Mouse (Mus musculus): ENCODE results near the gene Fam71f1. TPM values are rescaled to one million over a fixed set of nuclear protein-coding genes. Genes with fewer than 3 reads are reported as not detected.

The Fam71f1 gene
- polyA plus RNA-seq, 1 experiment from 2014 or later: not detected

GRCm38 (mm10) chr6:29365277-29365676 lies 46.3 kb downstream of the Fam71f1 start:
- H3K4me3 ChIP-seq (replicated peaks): no peak overlapping the region
- H3K36me3 ChIP-seq: peaks cover 70% of the 10 kb centered on the region
- no peak overlapping the region for H3K9ac ChIP-seq (replicated peaks)
- WGBS: 94% methylated on average over 1 of the region's 1 CpGs
- H3K27me3 ChIP-seq: no peaks in the 10 kb centered on the region
- H3K27ac ChIP-seq: no peak overlapping the region
- ATAC-seq (ENCODE audit: insufficient number of reproducible peaks, insufficient read depth, low FRiP score, low TSS enrichment, low read depth): no peak
- no peaks in the 10 kb centered on the region for H3K9me3 ChIP-seq
- H3K4me1 ChIP-seq (replicated peaks): peaks cover 8% of the 10 kb centered on the region
- H3K4me2 ChIP-seq: no peak overlapping the region

- WGBS: 94% methylated on average over 4 of the region's 4 CpGs
- H3K36me3 ChIP-seq: peaks cover 75% of the 10 kb centered on the region
- no peak overlapping the region for H3K9ac ChIP-seq (replicated peaks)
- no peak overlapping the region for H3K4me3 ChIP-seq (replicated peaks)
- H3K4me1 ChIP-seq (replicated peaks): no peaks in the 10 kb centered on the region
- no peaks in the 10 kb centered on the region for H3K9me3 ChIP-seq
- no peak overlapping the region for H3K4me2 ChIP-seq
- ATAC-seq (ENCODE audit: insufficient number of reproducible peaks, insufficient read depth, low FRiP score, low TSS enrichment, low read depth): no peak
- H3K27me3 ChIP-seq: no peaks in the 10 kb centered on the region
- no peak overlapping the region for H3K27ac ChIP-seq
These were observed 58.4 kb downstream of the Fam71f1 start for GRCm38 (mm10) chr6:29377386-29377785.

DNA sequence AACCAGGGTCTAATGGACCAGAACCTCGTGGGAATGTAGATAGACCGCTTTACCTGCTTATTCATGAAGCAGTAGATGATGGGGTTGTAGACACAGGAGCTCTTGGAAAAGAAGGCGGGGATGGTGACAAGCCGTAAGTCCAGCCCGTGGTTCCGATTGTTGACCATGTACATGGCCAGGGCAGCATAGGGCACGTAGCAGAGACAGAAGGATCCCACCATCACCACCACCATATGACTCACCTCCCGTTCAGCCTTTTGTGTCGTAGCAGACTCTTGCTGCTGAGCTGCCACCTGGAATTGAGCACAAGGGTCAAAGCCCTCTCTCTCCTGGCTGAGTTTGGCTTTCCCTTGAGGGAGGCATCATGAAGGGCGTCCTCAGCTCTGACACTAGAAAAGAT lies 59.7 kb downstream of the Fam71f1 start:
- H3K4me3 ChIP-seq (replicated peaks): no peak overlapping the region
- H3K4me2 ChIP-seq: no peak overlapping the region
- no peaks in the 10 kb centered on the region for H3K9me3 ChIP-seq
- 95% methylated on average over 10 of the region's 10 CpGs for WGBS
- H3K27ac ChIP-seq: no peak overlapping the region
- H3K36me3 ChIP-seq: peaks cover 62% of the 10 kb centered on the region
- H3K9ac ChIP-seq (replicated peaks): no peak overlapping the region
- H3K4me1 ChIP-seq (replicated peaks): no peaks in the 10 kb centered on the region
- no peak for ATAC-seq (ENCODE audit: insufficient number of reproducible peaks, insufficient read depth, low FRiP score, low TSS enrichment, low read depth)
- H3K27me3 ChIP-seq: no peaks in the 10 kb centered on the region

- no peak overlapping the region for H3K4me2 ChIP-seq
- peaks cover 49% of the 10 kb centered on the region for H3K36me3 ChIP-seq
These were observed 61.0 kb downstream of the Fam71f1 start for GRCm38 (mm10) chr6:29379954-29380353.

DNA sequence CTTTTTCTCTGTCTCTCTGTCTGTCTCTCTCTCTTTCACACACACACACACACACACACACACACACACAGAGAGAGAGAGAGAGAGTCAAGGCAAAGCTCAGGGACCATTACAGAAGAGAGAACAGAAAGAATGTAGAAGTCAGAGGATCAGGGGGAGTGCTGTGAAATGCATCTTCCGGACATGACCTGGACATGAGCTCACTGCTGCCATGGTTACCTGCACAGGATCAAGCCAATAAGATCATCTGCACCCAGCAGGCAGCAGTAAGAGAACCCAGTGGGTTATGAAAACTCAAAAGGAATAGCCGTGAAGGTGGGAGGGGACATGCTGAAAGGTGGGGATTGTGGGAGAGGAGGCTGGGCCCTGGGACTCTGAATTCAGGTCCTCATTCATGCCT lies 63.5 kb downstream of the Fam71f1 start:
- no peak for ATAC-seq (ENCODE audit: insufficient number of reproducible peaks, insufficient read depth, low FRiP score, low TSS enrichment, low read depth)
- Histone ChIP-seq H3K27me3 (no peaks in the 10 kb centered on the region), H3K27ac (no peak overlapping the region), H3K4me2 (no peak overlapping the region), H3K4me1 (replicated peaks) (peaks cover 14% of the 10 kb centered on the region), H3K4me3 (replicated peaks) (no peak overlapping the region), H3K9ac (replicated peaks) (no peak overlapping the region), H3K9me3 (no peaks in the 10 kb centered on the region), H3K36me3 (peaks cover 24% of the 10 kb centered on the region)
- WGBS: 50% methylated on average over 2 of the region's 2 CpGs

More at GRCm38 (mm10) chr6:29379954-29380353, 61.0 kb downstream of the Fam71f1 start:
- Histone ChIP-seq H3K27me3 (no peaks in the 10 kb centered on the region), H3K4me3 (replicated peaks) (no peak overlapping the region), H3K27ac (no peak overlapping the region), H3K9me3 (no peaks in the 10 kb centered on the region), H3K9ac (replicated peaks) (no peak overlapping the region), H3K4me1 (replicated peaks) (no peaks in the 10 kb centered on the region)
- ATAC-seq (ENCODE audit: insufficient number of reproducible peaks, insufficient read depth, low FRiP score, low TSS enrichment, low read depth): no peak
- WGBS: 94% methylated on average over 6 of the region's 6 CpGs

Other genes starting within 250 kb of the Fam71f1 start
- 54.0 and 59.5 TPM in 2 replicates for gene Rbm28, start 154.1 kb upstream of the Fam71f1 start, polyA plus RNA-seq (2016; fragmentation: Nextera tagmentation; extraction: Ambion mirVana)
- gene Prrt4, start 139.6 kb upstream of the Fam71f1 start, polyA plus RNA-seq (2016; fragmentation: Nextera tagmentation; extraction: Ambion mirVana): 1.1 and 1.6 TPM in 2 replicates
- gene Impdh1, start 102.8 kb upstream of the Fam71f1 start, polyA plus RNA-seq (2016; fragmentation: Nextera tagmentation; extraction: Ambion mirVana): 44.5 and 46.7 TPM in 2 replicates
- 41.5 and 48.4 TPM in 2 replicates for gene Hilpda, start 46.7 kb upstream of the Fam71f1 start, polyA plus RNA-seq (2016; fragmentation: Nextera tagmentation; extraction: Ambion mirVana)
- gene Fam71f2, start 39.5 kb upstream of the Fam71f1 start, polyA plus RNA-seq (2016; fragmentation: Nextera tagmentation; extraction: Ambion mirVana): 0.29 and 0.65 TPM in 2 replicates
- gene Calu, start 28.9 kb downstream of the Fam71f1 start, polyA plus RNA-seq (2016; fragmentation: Nextera tagmentation; extraction: Ambion mirVana): 293 and 320 TPM in 2 replicates
- gene Opn1sw, start 69.3 kb downstream of the Fam71f1 start, polyA plus RNA-seq (2016; fragmentation: Nextera tagmentation; extraction: Ambion mirVana): 0.31 and 1.1 TPM in 2 replicates
- gene Ccdc136, start 77.2 kb downstream of the Fam71f1 start, polyA plus RNA-seq (2016; fragmentation: Nextera tagmentation; extraction: Ambion mirVana): 31.8 and 40.1 TPM in 2 replicates
- 10.8 and 13.9 TPM in 2 replicates for gene Flnc, start 114.1 kb downstream of the Fam71f1 start, polyA plus RNA-seq (2016; fragmentation: Nextera tagmentation; extraction: Ambion mirVana)
- gene Atp6v1f, start 148.6 kb downstream of the Fam71f1 start, polyA plus RNA-seq (2016; fragmentation: Nextera tagmentation; extraction: Ambion mirVana): 208 and 216 TPM in 2 replicates
- 0.64 TPM in 1 of 2 replicates, not detected in the other for gene Atp6v1fnb, start 152.3 kb downstream of the Fam71f1 start, polyA plus RNA-seq (2016; fragmentation: Nextera tagmentation; extraction: Ambion mirVana)
- gene Kcp, start 188.8 kb downstream of the Fam71f1 start, polyA plus RNA-seq (2016; fragmentation: Nextera tagmentation; extraction: Ambion mirVana): 38.7 and 41.6 TPM in 2 replicates
- gene Irf5, start 207.5 kb downstream of the Fam71f1 start, polyA plus RNA-seq (2016; fragmentation: Nextera tagmentation; extraction: Ambion mirVana): 1.7 and 2.2 TPM in 2 replicates